Mouse (Mus musculus) kidney, adult 2 months (tissue): ENCODE results near the gene Sgcg. TPM values are rescaled to one million over a fixed set of nuclear protein-coding genes. Genes with fewer than 3 reads are reported as not detected.

Experiments
- DNase-seq: peaks from one replicate; pipeline ENCODE4 v3.0.0; 2021
- H3K27ac ChIP-seq: fragments of 200-500 bp; 2 replicates; pipeline ENCODE4 v1.5.1; 2012; ENCODE audit warnings: low read depth, low read length, control low read depth, inconsistent platforms; ENCODE audit not compliant: insufficient read depth
- H3K27me3 ChIP-seq: fragments of 200-500 bp; replicated peaks from 2 replicates; pipeline ENCODE4 v1.6.1; 2012; ENCODE audit warnings: mild to moderate bottlenecking, moderate library complexity, low read length, inconsistent platforms; ENCODE audit not compliant: control insufficient read depth, insufficient read depth
- H3K36me3 ChIP-seq: fragments of 200-500 bp; 2 replicates; pipeline ENCODE4 v1.6.1; 2012; ENCODE audit warnings: mild to moderate bottlenecking, moderate library complexity, low read length, inconsistent platforms; ENCODE audit not compliant: control insufficient read depth, insufficient read depth
- H3K4me1 ChIP-seq: fragments of 200-500 bp; 2 replicates; pipeline ENCODE4 v1.6.1; 2011; ENCODE audit warnings: low read length; ENCODE audit not compliant: control insufficient read depth, insufficient read depth
- H3K4me3 ChIP-seq: fragments of 200-500 bp; 2 replicates; pipeline ENCODE4 v1.5.1; 2011; ENCODE audit warnings: mild to moderate bottlenecking, low read depth, low read length, control low read depth; ENCODE audit not compliant: insufficient read depth
- CTCF ChIP-seq: fragments of 200-500 bp; conservative IDR thresholded peaks from 2 replicates; pipeline ENCODE4 v1.5.1; 2011; ENCODE audit warnings: low read depth, mild to moderate bottlenecking, control low read depth, low read length, moderate library complexity, mixed read lengths; ENCODE audit not compliant: insufficient read depth, insufficient read length
- POLR2A ChIP-seq: fragments of 200-500 bp; IDR thresholded peaks from one replicate; pipeline ENCODE4 v1.6.1; 2011; ENCODE audit warnings: low read depth, low read length, control low read depth
- WGBS: fragments of 180-500 bp; shearing (Covaris S2); methylation state at CpG from one replicate; pipeline ENCODE4 v1.1.7; 2018; 5-methylcytosine and 5-hydroxymethylcytosine counted together
- polyA plus RNA-seq: library from polyadenylated mRNA; depleted of rRNA; stranded (reverse); fragments of >200 nt; gene quantifications from 2 replicates; pipeline ENCODE4 v1.2.3, GENCODE M21; 2012

Sgcg gene
- polyA plus RNA-seq, 1 experiment, result 1.5 TPM

DNA sequence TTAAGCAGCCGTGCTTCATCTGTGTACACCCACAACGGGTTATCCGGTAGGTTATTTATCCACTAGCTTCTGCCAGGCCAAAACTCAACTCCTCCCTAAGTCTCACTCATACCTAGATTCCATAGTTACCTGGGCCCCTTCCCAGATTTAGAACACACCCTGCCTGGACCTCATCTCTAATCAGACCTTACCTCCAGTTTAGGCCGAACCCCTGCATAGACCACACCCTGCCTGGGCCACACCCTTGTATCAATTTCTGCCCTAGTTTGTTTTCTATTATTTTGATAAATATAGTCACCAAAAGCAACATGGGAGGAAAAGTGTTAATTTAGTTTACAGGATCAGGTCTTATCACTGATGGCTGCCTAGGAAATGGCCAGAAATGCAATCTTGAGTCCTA is 28.1 kb downstream of the Sgcg start:
- Histone ChIP-seq H3K27ac (no peak overlapping the region), H3K36me3 (no peaks in the 10 kb centered on the region), H3K4me1 (no peaks in the 10 kb centered on the region), H3K27me3 (no peaks in the 10 kb centered on the region), H3K4me3 (no peak overlapping the region)
- no peak for DNase-seq
- WGBS, result 86% methylated on average over 4 of the region's 4 CpGs
- TF ChIP-seq CTCF (no peak), POLR2A (no peak)

DNA sequence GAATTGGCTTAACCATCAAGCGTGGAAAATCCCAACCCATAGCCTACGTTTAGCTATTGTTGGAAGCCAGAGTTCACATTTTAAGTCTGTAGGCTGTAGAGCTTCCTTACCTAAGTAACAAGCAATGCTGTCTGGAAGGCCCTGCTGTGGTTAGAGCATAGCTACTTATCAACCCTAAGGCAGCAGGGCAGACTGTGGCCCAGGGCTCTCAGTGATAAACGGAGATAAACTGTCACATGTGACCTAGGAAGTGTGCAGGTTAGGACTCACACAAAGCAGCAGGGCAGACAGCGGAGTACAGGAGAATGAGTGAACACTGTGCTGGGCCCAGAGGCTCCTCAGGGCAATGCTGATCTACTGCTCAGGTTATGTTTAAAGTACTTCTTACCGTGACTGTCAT is 28.5 kb downstream of the Sgcg start:
- H3K4me3 ChIP-seq, result no peak overlapping the region
- 84% methylated on average over 5 of the region's 5 CpGs for WGBS
- no peak overlapping the region for H3K27ac ChIP-seq
- TF ChIP-seq CTCF (no peak), POLR2A (no peak)
- no peaks in the 10 kb centered on the region for H3K4me1 ChIP-seq
- H3K27me3 ChIP-seq, result no peaks in the 10 kb centered on the region
- no peaks in the 10 kb centered on the region for H3K36me3 ChIP-seq
- DNase-seq, result no peak

DNA sequence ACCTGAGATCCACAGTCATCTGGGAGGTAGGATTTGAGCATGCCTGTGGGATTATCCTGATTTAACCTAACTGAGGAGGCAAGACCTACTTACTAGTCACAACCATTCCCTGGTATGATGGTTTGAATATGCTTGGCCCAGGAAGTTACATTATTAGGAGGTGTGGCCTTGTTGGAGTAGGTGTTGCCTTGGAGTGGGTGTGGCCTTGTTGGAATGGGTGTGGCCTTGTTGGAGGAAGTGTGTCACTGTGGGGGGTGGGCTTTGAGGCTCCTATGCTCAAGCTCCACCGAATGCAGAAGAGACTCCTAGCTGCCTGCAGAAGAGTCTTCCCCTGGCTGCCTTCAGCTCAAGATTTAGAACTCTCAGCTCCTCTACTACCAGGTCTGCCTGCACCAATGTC is 32.1 kb downstream of the Sgcg start:
- Histone ChIP-seq H3K4me3 (no peak overlapping the region), H3K36me3 (no peaks in the 10 kb centered on the region), H3K27ac (no peak overlapping the region), H3K4me1 (no peaks in the 10 kb centered on the region), H3K27me3 (no peaks in the 10 kb centered on the region)
- no peak for TF ChIP-seq POLR2A
- no peak for TF ChIP-seq CTCF
- DNase-seq, result no peak
- WGBS, result 75% methylated on average over 1 of the region's 1 CpGs

DNA sequence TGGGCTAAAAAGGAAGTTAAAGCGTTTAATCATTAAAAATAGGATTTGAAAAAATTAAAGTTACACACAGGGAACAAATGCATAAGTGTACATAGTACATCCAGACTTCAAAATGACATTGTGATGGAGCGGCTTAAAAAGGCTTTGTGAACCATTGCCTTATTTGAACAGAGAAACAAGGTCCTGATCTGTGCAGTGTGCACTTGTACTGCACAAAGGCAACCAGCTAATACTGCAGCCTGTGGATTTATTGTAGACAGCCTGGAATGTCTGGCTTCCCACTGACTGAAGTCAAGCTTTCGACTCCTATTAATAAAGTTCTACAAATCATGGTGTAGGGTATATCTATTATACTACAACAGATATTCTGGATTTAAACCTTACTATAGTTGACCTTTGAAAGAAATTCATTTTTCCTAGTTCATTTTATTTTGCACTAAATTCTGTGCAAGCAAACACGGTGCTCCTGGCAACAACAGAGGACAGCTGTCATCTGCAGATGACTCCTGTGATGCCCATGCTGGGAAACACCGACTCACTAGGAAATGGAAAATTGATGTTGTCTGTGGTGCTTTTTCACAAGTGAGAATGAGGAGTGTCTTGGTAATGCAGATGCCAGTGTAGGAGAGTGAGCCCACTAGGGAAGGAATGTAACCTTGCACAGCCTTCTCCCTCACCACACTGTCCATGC is 33.8 kb downstream of the Sgcg start:
- no peak for DNase-seq
- TF ChIP-seq POLR2A, result no peak
- no peak for TF ChIP-seq CTCF
- WGBS, result 78% methylated on average over 5 of the region's 5 CpGs
- Histone ChIP-seq H3K36me3 (no peaks in the 10 kb centered on the region), H3K27me3 (no peaks in the 10 kb centered on the region), H3K4me1 (no peaks in the 10 kb centered on the region), H3K27ac (no peak overlapping the region), H3K4me3 (no peak overlapping the region)

DNA sequence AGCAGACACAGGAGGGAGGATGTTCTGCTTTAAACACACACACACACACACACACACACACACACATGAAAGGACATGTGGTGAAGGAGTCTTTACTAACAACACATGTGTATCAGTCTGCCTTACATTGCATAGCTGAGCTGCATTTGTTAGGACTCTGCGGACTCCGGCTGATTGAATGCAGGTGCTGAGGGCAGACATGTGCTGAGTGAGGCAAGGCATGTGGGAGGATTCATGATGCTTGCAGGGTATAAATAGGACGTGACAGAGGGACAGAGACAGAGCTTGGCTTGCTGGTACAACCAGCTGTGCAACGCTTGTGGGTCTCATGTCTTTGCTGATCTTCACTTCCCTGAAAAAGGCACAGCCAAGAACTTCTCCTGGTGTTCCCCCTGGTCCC is 34.5 kb downstream of the Sgcg start:
- H3K27me3 ChIP-seq, result no peaks in the 10 kb centered on the region
- no peak for DNase-seq
- TF ChIP-seq CTCF, result no peak
- no peak for TF ChIP-seq POLR2A
- 77% methylated on average over 4 of the region's 4 CpGs for WGBS
- H3K4me1 ChIP-seq, result no peaks in the 10 kb centered on the region
- no peak overlapping the region for H3K27ac ChIP-seq
- H3K36me3 ChIP-seq, result no peaks in the 10 kb centered on the region
- no peak overlapping the region for H3K4me3 ChIP-seq

DNA sequence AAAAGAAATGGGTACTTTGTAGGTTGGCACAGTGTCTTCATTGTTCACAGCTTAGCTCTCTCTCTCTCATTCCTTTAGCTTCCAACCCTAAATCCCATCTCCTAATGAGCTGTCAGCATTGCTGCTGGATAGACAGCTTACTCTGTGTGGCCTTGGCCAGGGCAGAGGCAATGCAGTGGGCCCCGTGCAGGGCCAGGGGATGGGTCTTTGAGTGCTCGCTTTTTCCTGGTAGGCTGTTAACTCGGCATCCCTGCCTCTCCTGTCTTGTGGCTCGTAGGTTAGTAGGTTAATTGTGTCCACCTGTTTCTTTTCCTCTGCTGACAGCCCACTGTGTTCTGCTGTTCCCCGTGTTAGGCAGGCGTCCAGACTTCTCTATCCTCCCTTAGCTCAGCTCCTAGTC is 35.8 kb downstream of the Sgcg start:
- no peak for DNase-seq
- 29% methylated on average over 6 of the region's 6 CpGs for WGBS
- H3K36me3 ChIP-seq, result no peaks in the 10 kb centered on the region
- TF ChIP-seq CTCF (no peak), POLR2A (no peak)
- H3K27me3 ChIP-seq, result no peaks in the 10 kb centered on the region
- H3K4me3 ChIP-seq, result no peak overlapping the region
- no peak overlapping the region for H3K27ac ChIP-seq
- no peaks in the 10 kb centered on the region for H3K4me1 ChIP-seq

DNA sequence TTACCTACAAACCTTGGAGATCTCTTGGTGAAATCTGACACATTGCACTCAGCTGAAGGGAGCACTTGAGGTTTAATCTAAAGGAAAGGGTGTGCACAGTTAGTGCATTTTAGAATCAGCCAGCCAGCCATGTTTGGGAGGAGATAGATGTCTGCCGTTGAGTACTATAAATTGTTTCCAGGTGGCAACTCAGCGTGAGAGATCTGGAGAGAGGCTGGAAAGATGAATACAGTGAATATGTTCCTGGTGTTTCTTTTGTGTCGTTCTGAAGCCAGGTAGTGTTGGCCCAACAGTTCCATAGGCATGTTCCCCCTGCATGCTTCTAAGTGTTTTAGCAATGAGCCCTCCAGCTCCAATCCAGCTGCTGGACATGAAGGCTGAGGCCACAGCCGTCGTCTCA is 37.1 kb downstream of the Sgcg start:
- H3K27ac ChIP-seq, result no peak overlapping the region
- TF ChIP-seq CTCF, result no peak
- no peak for TF ChIP-seq POLR2A
- DNase-seq, result no peak
- no peaks in the 10 kb centered on the region for H3K36me3 ChIP-seq
- no peaks in the 10 kb centered on the region for H3K27me3 ChIP-seq
- no peak overlapping the region for H3K4me3 ChIP-seq
- 81% methylated on average over 5 of the region's 5 CpGs for WGBS
- no peaks in the 10 kb centered on the region for H3K4me1 ChIP-seq
